Mouse (Mus musculus): ENCODE data around the gene C330007P06Rik. TPM values are rescaled to one million over a fixed set of nuclear protein-coding genes. Genes with fewer than 3 reads are reported as not detected.
A peak's percentile ranks its signal among the peaks of the same experiment; 100 is the strongest.

Gene C330007P06Rik
- polyA plus RNA-seq, 1 experiment from 2014 or later, result 41.4 TPM

DNA sequence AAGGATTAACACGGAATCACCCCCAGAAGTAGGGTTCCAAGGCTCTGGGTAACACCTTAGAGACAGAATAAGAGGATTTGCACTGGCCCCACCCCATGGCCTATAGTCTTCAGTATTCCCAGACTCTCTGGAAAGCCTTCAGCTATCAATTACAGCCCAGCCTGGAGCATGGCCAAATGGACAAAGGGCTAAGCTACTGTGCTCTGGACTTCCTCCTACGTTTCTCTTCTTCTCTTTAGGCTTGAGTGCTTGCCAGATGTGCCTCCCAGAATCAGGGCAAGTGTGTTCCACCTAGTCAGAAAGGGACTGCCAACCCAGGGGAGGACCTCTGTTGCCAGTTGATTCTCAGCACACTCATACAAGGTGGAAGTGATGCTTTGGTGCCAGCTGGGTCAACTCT is 48.9 kb downstream of the C330007P06Rik start:
- Histone ChIP-seq H3K4me1 (replicated peaks; ENCODE audit: control insufficient read depth, insufficient read depth, low read length) (no peaks in the 10 kb centered on the region), H3K4me2 (replicated peaks; ENCODE audit: low read depth, low read length) (no peak overlapping the region), H3K27me3 (ENCODE audit: control insufficient read depth, insufficient read depth, low read length) (no peaks in the 10 kb centered on the region), H3K4me3 (ENCODE audit: low read depth, low read length) (no peak overlapping the region), H3K27ac (ENCODE audit: low read depth, low read length) (no peak overlapping the region), H3K36me3 (ENCODE audit: control insufficient read depth, insufficient read depth, low read length) (no peaks in the 10 kb centered on the region), H3K9ac (ENCODE audit: low read depth, low read length) (no peak overlapping the region), H3K9me3 (ENCODE audit: control insufficient read depth, low read length) (no peaks in the 10 kb centered on the region)
- ATAC-seq (ENCODE audit: low FRiP score) (no peak), DNase-seq (ENCODE audit: low spot score) (no peak)
- WGBS, result 78% methylated on average over 2 of the region's 2 CpGs

DNA sequence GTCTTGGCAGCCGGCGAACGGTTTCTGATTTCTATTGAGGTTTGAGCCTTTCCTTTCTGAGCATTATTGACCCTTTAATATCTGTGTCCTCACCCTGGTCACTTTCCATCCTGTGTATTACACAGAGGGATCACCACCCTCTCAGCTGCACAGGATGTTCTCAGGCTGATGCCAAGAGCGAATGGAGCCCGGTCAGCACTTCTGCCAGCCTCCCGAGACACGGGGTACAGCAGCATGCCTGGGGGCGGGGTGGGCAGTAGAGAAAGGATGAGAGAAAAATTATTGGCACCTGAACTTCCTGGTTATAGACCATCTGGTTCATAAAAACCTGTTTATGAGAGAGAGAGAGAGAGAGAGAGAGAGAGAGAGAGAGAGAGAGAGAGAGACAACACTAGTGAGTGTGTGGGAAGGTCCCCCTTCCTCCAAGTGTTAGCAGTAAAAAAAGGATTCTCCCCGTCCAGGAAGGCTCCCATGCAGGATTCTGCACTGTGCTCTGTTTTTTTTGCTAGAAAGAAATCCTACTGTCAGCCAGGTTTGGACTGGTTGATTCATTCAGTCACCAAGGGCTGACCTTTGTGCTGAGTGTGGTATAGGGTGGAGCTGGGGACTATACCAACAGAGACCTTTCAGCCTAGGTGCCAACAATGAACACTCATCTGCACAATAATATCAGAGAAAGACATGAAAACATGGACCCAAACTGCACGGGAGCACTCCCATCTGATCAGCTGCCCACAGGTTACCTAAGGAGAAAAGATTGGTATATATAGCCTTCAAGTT is 49.8 kb downstream of the C330007P06Rik start:
- no peak overlapping the region for H3K4me3 ChIP-seq (ENCODE audit: low read depth, low read length)
- no peak overlapping the region for H3K9ac ChIP-seq (ENCODE audit: low read depth, low read length)
- H3K27ac ChIP-seq (ENCODE audit: low read depth, low read length), result no peak overlapping the region
- no peaks in the 10 kb centered on the region for H3K9me3 ChIP-seq (ENCODE audit: control insufficient read depth, low read length)
- no peaks in the 10 kb centered on the region for H3K36me3 ChIP-seq (ENCODE audit: control insufficient read depth, insufficient read depth, low read length)
- WGBS, result 83% methylated on average over 10 of the region's 10 CpGs
- DNase-seq (ENCODE audit: low spot score), result no peak
- H3K27me3 ChIP-seq (ENCODE audit: control insufficient read depth, insufficient read depth, low read length), result no peaks in the 10 kb centered on the region
- no peaks in the 10 kb centered on the region for H3K4me1 ChIP-seq (replicated peaks; ENCODE audit: control insufficient read depth, insufficient read depth, low read length)
- no peak overlapping the region for H3K4me2 ChIP-seq (replicated peaks; ENCODE audit: low read depth, low read length)
- ATAC-seq (ENCODE audit: low FRiP score), result no peak

DNA sequence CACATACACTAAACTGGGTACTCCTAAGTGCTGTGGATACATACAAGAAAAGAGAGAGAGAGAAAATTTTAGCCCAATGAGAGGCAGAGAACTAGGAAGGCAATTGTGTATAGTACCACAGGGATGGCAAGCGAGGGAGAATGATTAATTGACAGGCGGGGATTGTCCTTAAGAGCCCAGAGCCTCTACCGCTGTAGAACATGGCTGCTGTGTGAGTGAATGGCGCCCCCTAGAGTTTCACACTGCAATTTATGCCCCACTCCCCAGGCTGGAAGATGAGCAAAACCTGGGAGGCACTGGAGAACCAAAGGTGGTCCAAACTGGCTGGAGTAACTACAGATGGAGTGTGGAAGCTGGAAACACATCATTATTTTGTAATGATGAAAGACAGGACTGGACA is 53.7 kb downstream of the C330007P06Rik start:
- no peak overlapping the region for H3K4me2 ChIP-seq (replicated peaks; ENCODE audit: low read depth, low read length)
- 19% methylated on average over 4 of the region's 4 CpGs for WGBS
- peak; percentile 77 for DNase-seq (ENCODE audit: low spot score)
- H3K9me3 ChIP-seq (ENCODE audit: control insufficient read depth, low read length), result no peaks in the 10 kb centered on the region
- ATAC-seq (ENCODE audit: low FRiP score), result peak; percentile 63
- H3K27ac ChIP-seq (ENCODE audit: low read depth, low read length), result no peak overlapping the region
- no peak overlapping the region for H3K9ac ChIP-seq (ENCODE audit: low read depth, low read length)
- no peaks in the 10 kb centered on the region for H3K27me3 ChIP-seq (ENCODE audit: control insufficient read depth, insufficient read depth, low read length)
- H3K4me1 ChIP-seq (replicated peaks; ENCODE audit: control insufficient read depth, insufficient read depth, low read length), result no peaks in the 10 kb centered on the region
- H3K36me3 ChIP-seq (ENCODE audit: control insufficient read depth, insufficient read depth, low read length), result no peaks in the 10 kb centered on the region
- no peak overlapping the region for H3K4me3 ChIP-seq (ENCODE audit: low read depth, low read length)

DNA sequence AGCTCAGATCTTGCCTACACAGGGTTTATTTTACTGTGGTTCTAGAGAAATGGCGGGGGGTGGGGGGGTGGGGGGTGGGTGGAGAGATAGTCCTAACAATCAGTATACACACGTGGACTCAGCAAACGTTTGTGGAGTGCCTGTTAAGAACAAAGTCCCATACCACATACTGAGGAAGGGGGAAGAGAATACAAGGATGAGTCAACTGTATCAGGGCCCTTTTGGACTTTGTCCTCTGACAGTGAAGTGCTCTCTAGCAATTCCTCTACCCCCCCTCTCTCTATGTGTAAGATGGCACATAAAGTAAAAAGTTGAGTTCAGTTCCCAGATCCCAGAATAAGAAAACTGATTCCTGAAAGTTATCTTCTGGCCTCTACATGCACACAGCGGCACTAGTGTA is 54.3 kb downstream of the C330007P06Rik start:
- Histone ChIP-seq H3K36me3 (ENCODE audit: control insufficient read depth, insufficient read depth, low read length) (no peaks in the 10 kb centered on the region), H3K4me2 (replicated peaks; ENCODE audit: low read depth, low read length) (no peak overlapping the region), H3K9me3 (ENCODE audit: control insufficient read depth, low read length) (no peaks in the 10 kb centered on the region), H3K27ac (ENCODE audit: low read depth, low read length) (no peak overlapping the region), H3K27me3 (ENCODE audit: control insufficient read depth, insufficient read depth, low read length) (no peaks in the 10 kb centered on the region), H3K4me1 (replicated peaks; ENCODE audit: control insufficient read depth, insufficient read depth, low read length) (no peaks in the 10 kb centered on the region), H3K4me3 (ENCODE audit: low read depth, low read length) (no peak overlapping the region), H3K9ac (ENCODE audit: low read depth, low read length) (no peak overlapping the region)
- 68% methylated on average over 3 of the region's 4 CpGs for WGBS
- no peak for DNase-seq (ENCODE audit: low spot score)
- ATAC-seq (ENCODE audit: low FRiP score), result no peak

DNA sequence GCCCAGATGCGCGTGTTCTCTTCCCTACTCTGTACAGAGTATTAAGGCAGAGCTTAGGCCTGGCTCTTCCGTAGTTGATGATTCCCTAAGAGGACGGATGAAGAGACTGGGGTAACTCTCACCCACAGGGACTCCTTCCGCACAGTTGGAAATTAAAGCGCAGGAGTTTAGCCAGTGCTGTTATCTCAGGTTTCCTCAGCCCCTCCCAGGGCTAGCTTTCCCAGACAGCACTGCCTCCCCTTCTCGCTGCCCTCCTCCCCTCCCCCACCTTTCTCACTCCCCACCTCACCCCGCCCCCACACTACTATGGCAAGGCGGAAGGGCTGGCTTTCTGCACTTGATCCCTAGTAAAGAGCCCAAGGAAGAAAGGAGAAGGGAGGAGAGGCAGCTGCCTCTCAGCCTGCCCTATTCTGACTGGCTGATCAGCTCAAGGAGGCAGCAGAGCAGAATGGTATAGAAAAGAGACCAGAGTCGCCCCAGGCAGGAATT is 56.9 kb downstream of the C330007P06Rik start:
- H3K9me3 ChIP-seq (ENCODE audit: control insufficient read depth, low read length), result no peaks in the 10 kb centered on the region
- peak; percentile 77 for DNase-seq (ENCODE audit: low spot score)
- peak overlapping the region; percentile 26 for H3K4me2 ChIP-seq (replicated peaks; ENCODE audit: low read depth, low read length)
- H3K36me3 ChIP-seq (ENCODE audit: control insufficient read depth, insufficient read depth, low read length), result no peaks in the 10 kb centered on the region
- peak; percentile 87 for ATAC-seq (ENCODE audit: low FRiP score)
- no peaks in the 10 kb centered on the region for H3K4me1 ChIP-seq (replicated peaks; ENCODE audit: control insufficient read depth, insufficient read depth, low read length)
- H3K4me3 ChIP-seq (ENCODE audit: low read depth, low read length), result 0 out of 2 replicates have a peak overlapping the region, but pooled peaks have one; percentile 2
- 0 out of 2 replicates have a peak overlapping the region, but pooled peaks have one; percentile 23 for H3K9ac ChIP-seq (ENCODE audit: low read depth, low read length)
- no peaks in the 10 kb centered on the region for H3K27me3 ChIP-seq (ENCODE audit: control insufficient read depth, insufficient read depth, low read length)
- WGBS, result 16% methylated on average over 10 of the region's 10 CpGs
- peak overlapping the region; percentile 89 for H3K27ac ChIP-seq (ENCODE audit: low read depth, low read length)

DNA sequence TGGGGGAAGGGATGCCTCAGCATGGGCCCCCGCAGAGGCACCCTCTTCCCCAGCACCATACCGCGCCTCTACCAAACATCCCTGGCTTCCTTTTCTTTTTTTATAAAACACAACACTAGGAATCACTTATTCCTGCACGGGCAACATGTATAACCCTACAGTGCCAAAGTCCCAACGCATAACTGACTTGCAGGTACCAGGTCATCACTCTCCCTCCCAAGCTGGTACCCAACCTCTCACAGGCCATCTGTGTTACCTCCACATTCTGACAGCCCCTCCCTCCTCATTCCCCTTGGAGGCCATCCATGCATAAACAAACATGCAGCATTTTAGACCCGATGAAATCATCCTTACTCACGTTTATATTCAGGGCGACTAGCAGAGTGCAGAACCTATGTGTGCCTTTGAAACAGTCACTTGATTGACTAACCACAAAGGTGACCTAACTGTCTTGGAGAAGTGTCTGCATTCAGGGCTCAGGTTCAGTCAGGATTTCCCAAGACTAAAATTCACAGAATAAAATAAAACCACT is 57.5 kb downstream of the C330007P06Rik start:
- Histone ChIP-seq H3K9me3 (ENCODE audit: control insufficient read depth, low read length) (no peaks in the 10 kb centered on the region), H3K9ac (ENCODE audit: low read depth, low read length) (0 out of 2 replicates have a peak overlapping the region, but pooled peaks have one; percentile 23), H3K27me3 (ENCODE audit: control insufficient read depth, insufficient read depth, low read length) (no peaks in the 10 kb centered on the region), H3K36me3 (ENCODE audit: control insufficient read depth, insufficient read depth, low read length) (no peaks in the 10 kb centered on the region), H3K4me3 (ENCODE audit: low read depth, low read length) (peak overlapping the region; percentile 8; the same call in 1 of the 2 replicates), H3K27ac (ENCODE audit: low read depth, low read length) (peak overlapping the region; percentile 89), H3K4me1 (replicated peaks; ENCODE audit: control insufficient read depth, insufficient read depth, low read length) (no peaks in the 10 kb centered on the region), H3K4me2 (replicated peaks; ENCODE audit: low read depth, low read length) (peak overlapping the region; percentile 26)
- DNase-seq (ENCODE audit: low spot score), result peak; percentile 25
- WGBS, result 27% methylated on average over 8 of the region's 8 CpGs
- peak; percentile 50 for ATAC-seq (ENCODE audit: low FRiP score)

DNA sequence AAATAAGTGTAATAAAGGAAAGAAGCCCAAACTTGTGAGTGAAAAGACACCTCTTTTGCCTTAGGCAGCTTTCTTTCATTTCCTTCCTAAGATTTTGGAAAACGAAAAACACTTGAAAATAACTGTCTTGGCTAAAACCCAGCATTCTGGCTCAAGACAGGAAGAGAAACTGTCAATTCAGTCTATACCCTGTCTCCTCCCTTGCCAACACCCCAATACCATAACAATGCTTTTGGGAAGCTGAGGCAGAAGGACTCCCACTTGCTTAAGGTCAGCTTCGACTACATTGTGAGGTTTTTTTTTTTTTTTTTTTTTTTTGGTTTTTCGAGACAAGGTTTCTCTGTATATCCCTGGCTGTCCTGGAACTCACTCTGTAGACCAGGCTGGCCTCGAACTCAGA is 58.5 kb downstream of the C330007P06Rik start:
- H3K27me3 ChIP-seq (ENCODE audit: control insufficient read depth, insufficient read depth, low read length), result no peaks in the 10 kb centered on the region
- WGBS, result 78% methylated on average over 4 of the region's 4 CpGs
- H3K27ac ChIP-seq (ENCODE audit: low read depth, low read length), result no peak overlapping the region
- DNase-seq (ENCODE audit: low spot score) (no peak), ATAC-seq (ENCODE audit: low FRiP score) (no peak)
- H3K36me3 ChIP-seq (ENCODE audit: control insufficient read depth, insufficient read depth, low read length), result no peaks in the 10 kb centered on the region
- H3K9me3 ChIP-seq (ENCODE audit: control insufficient read depth, low read length), result no peaks in the 10 kb centered on the region
- H3K4me1 ChIP-seq (replicated peaks; ENCODE audit: control insufficient read depth, insufficient read depth, low read length), result no peaks in the 10 kb centered on the region
- H3K9ac ChIP-seq (ENCODE audit: low read depth, low read length), result no peak overlapping the region
- H3K4me2 ChIP-seq (replicated peaks; ENCODE audit: low read depth, low read length), result no peak overlapping the region
- no peak overlapping the region for H3K4me3 ChIP-seq (ENCODE audit: low read depth, low read length)

DNA sequence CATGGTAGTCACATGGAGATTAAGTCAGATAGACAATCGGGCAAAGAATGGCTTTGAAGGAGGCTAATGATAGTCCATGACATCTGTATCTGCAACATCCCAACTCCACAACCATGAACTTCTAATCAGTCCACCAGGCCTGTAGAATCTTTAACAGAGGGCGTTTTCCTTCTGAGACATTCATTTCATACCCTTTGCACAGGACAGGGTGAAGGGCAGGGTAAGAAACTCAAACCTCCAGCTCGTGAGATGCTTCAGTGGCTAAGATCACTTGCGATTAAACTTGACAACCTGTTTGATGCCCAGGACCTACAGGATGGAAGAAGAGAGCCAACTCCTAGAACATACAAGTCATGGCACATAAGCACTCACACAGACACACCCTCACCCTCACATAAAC is 58.9 kb downstream of the C330007P06Rik start:
- H3K36me3 ChIP-seq (ENCODE audit: control insufficient read depth, insufficient read depth, low read length), result no peaks in the 10 kb centered on the region
- no peak overlapping the region for H3K4me2 ChIP-seq (replicated peaks; ENCODE audit: low read depth, low read length)
- DNase-seq (ENCODE audit: low spot score) (no peak), ATAC-seq (ENCODE audit: low FRiP score) (no peak)
- H3K9me3 ChIP-seq (ENCODE audit: control insufficient read depth, low read length), result no peaks in the 10 kb centered on the region
- no peak overlapping the region for H3K9ac ChIP-seq (ENCODE audit: low read depth, low read length)
- no peak overlapping the region for H3K4me3 ChIP-seq (ENCODE audit: low read depth, low read length)
- 89% methylated on average over 4 of the region's 4 CpGs for WGBS
- H3K4me1 ChIP-seq (replicated peaks; ENCODE audit: control insufficient read depth, insufficient read depth, low read length), result no peaks in the 10 kb centered on the region
- H3K27ac ChIP-seq (ENCODE audit: low read depth, low read length), result no peak overlapping the region
- H3K27me3 ChIP-seq (ENCODE audit: control insufficient read depth, insufficient read depth, low read length), result no peaks in the 10 kb centered on the region

Data from hindbrain, embryonic 11.5 days (tissue).